Mouse (Mus musculus) kidney, adult 9 months (tissue): Measurements from ENCODE around the gene Zdhhc22.

ENCODE experiments used
- DNase-seq: peaks from one replicate; pipeline ENCODE4 v3.0.0; 2022

Gene Zdhhc22

GRCm38 (mm10) chr12:86960791-86961335 lies 29.4 kb downstream of the Zdhhc22 start:
- no peak for DNase-seq

DNA sequence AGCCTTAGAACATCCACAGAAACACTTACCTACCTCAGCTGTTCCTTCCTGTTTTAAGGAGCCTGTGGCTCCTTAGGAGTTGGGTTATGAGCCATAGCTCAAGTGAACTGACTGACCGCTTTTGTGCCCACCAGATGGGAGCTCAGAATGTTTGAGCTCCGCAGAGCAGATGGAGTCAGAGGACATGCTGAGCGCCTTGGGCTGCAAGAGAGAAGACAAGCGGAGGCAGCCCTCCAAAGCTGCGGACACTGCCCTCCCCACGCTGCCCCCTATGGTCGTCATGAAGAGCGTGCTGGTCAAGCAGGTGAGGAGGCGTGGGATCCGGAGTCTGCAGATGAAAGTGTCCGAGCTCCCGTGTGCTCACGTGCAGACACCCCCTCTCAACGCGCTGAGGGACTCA lies 30.1 kb downstream of the Zdhhc22 start:
- DNase-seq = no peak

DNA sequence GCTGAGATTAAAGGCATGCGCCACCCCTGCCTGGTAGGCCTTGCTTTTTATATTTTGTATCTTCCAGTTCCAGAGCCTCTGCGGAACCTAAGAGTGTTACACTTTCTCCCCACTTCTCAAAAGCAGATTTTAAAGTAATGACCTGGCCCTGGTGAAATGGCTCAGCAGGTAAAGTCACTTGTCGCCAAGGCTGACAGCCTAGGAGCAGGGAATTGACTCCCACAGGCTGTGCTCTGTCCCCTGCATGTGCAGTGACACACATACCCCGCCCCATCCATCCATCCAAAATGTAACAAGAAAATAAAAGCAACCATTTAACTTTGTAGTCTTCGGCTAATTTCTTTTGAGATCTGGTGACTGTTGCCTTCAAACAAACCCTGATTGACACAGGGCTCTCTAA lies 30.6 kb downstream of the Zdhhc22 start:
- DNase-seq = no peak

DNA sequence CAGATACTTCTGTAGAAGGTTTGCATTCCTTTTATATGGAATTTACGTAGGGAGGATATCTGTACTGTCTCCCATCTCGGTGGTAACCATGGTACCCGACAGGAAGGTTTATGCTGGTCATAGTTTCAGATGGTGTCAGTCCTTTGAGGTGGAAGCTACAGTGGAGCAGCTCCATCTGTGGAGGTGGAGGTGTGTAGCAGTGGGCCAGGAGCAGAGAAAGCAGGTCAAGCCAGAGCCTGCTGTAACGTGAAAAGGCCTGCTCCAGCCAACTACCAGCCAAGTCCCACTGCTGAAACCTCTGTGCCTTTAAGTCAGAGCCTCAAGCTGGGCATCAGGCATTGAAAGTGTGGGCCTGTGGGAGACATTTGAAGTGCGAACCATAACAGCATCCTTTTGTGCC lies 31.7 kb downstream of the Zdhhc22 start:
- DNase-seq = no peak

DNA sequence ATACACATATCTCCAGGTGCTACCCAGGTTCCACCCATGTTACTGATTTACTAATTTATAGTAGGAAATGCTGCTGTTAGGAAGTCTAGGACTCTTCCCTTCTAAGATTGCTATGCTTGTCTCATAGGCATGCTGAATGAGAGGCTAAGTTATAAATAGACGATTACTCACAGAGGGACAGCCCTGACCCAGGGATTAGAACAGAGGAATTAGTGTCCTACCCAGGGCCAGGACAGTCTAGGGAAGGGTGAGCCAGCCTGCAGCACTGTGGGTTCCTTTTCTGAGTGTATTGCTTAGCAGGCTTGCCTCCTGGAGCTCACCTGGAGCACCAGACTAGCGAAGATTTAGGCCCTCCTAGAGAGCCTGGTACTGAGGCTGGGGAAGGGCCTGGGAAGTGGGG lies 34.3 kb downstream of the Zdhhc22 start:
- no peak for DNase-seq

DNA sequence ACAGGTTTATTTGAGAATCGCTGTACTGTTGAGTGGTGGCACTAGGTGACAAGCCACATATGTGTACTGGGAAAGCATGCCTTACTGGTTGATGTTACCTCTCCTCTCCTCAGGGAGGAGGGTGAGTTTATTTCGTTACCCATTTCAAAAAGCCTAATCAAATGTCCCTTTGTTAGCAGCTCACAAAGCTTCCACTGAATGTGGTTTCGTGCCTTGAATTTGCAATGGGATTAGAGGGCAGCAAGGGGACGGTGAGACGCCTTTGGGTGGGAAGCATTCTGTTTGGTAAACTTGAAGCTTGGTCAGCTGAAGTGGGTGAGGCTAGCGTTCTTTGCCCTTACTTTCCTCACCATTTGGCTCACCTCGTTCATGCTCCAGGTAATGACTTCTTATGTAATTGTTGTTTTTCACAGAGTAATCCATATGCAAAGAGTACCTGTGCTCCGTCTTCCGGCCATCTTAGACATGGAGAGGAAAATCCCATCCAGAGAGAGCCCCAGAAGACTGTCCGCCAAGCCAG lies 37.8 kb downstream of the Zdhhc22 start:
- no peak for DNase-seq

DNA sequence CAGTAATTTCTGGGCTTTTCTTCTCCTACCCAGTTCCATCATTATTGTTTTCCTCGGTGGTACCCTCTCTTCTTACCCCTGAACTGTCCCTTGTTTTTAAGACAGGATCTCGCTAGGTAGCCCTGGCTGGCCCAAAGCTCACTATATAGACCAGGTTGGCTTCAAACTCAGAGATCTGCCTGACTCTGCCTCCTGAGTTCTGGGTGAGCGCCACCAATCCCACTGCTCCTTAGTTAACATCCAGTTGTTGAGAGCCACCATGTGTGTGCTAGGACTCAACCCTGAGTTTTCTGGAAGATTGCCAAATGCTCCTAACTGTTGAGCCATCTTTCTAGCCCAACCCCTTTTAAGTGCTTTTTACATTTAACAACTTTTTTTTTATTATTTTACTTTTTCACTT lies 39.3 kb downstream of the Zdhhc22 start:
- DNase-seq = no peak

DNA sequence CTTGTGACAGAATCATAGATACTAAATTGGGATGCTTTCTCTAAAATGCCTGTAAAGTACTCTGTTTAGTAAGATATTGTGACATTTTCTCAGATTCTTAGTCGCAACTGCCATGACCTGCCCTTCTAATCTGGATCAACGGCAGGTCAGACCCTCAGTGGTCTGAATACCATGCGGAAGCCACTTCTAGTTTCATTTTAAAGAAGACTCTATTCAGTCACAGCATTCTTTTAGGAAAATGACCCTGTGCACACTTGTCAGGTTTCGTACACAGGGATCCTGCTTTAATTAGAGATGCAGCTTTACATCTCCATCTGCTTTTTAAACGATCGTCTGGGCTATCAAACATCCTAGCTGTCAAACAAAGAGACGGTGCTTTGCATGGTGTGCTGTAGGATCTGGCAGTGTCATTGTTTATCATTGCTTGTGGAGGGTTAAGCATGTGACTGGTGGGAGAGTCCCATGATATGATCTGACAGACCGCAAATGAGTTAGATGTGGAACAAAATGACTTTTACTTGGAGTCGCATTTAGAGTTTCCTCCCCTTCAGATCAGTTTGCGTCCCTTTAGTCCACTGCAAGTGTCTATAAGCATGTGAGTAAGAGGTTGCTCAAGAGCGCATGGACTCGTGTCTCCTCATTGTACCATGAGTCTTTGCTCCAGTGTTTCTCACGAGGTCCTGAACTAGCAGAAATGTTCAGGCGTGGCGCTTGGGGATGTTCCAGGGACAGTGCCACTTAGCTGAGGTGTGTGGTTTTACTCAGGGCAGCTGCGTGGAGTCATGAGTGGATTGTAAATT lies 39.9 kb downstream of the Zdhhc22 start:
- DNase-seq = no peak

DNA sequence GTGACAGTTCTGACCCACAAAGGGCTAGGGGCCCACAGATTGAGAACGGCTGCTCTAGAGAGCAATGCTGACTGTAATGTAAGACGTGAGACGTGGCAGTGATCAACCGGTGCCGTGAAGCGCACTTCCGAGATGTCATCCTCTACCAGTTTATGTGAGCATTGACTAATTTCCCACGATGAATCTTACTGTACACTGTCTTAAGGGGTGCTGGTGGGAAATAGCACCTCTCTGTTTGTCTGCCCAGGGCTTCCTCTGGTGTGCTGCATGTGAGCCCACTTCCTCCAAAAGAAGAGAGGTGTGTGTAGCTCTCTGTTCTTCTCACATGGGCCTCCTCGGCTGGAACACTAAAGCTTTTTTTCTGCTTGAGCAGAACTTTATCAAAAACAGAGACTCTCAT lies 40.7 kb downstream of the Zdhhc22 start:
- no peak for DNase-seq

DNA sequence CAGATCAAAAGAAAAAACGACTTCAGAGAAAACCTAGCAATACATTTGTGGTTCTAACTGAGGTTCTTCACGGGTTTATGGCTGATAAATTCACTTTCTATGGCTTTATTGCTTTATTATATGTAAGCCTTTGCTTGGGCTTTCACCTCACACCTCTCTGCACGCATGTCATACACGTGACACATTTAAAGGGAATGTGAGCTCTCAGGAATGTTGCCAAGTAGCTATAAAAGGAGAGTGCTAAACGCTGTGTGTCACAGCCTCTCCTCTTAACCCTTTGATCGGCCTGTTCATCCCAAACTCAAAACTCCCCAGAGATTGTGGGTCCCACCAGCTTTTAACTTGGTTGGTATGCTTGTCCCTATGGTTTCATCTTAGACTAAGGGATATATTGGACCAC lies 41.6 kb downstream of the Zdhhc22 start:
- peak; percentile 75 for DNase-seq

DNA sequence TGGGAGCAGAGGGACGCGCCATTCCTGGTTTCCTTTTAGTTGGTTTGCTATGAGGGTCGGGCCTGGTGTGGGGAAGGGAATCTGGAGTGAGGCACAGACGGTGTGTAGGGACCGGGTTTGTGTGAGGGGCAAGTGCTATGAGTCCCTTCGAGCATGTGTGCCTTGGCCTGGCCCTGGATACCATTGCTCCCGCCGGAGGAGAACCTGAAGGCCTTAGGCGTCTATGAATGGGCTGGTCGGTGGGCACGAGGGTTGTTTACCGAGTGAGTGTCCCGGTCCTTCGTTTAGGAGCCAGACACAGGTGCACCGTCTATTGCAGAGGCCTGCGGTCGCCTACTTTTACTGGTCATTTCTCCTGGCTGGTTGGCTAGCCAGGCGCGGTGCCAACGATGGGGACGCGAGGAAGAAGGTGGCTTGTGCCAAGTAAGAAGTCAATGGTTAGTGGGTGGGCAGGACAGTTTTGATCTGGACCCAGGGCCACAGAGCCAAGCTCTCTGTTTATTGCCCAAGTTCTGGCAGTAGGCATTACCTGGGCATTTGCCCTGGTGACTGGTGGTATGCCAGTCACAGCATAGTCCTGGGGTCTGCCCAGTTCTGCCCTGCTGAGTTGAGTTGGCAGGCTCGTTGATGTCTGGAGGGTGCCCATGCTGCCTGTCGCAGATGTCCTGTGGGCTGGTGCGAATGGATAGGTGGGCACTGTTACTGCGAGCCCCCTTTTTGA lies 42.4 kb downstream of the Zdhhc22 start:
- peak; percentile 81 for DNase-seq

- DNase-seq = peak; percentile 99
Observed at GRCm38 (mm10) chr12:86946862-86947574, 43.2 kb downstream of the Zdhhc22 start, which contains the start of gene Cipc. Cipc (plus strand) TSS chr12:86947043.

DNA sequence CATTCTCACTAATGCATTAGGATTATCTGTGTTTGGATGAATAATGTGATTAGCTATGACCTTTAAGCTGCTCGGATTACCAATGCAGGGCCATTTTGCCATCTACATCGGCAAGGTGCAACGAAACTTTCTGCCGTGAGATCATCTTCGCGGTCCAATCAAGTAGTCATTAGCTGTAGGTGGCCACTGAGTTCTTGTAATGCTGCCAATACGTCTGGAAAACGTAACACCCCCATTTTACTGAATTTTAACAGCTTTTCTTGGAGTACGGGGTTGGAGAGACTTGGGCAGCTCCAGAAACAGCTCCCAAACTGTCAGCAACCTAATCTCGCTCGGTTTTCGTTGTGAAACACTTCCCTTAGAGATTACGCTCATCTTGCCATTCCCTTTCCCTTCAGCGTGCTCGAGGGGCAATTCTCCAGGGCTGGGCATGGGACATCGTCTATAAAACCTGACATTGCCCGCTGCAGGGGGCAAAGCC lies 43.9 kb downstream of the Zdhhc22 start:
- DNase-seq = no peak

- DNase-seq = peak; percentile 89
Observed at GRCm38 (mm10) chr12:86945126-86945525, 45.1 kb downstream of the Zdhhc22 start.

GRCm38 (mm10) chr12:86943421-86943820 lies 46.8 kb downstream of the Zdhhc22 start:
- DNase-seq = no peak

DNA sequence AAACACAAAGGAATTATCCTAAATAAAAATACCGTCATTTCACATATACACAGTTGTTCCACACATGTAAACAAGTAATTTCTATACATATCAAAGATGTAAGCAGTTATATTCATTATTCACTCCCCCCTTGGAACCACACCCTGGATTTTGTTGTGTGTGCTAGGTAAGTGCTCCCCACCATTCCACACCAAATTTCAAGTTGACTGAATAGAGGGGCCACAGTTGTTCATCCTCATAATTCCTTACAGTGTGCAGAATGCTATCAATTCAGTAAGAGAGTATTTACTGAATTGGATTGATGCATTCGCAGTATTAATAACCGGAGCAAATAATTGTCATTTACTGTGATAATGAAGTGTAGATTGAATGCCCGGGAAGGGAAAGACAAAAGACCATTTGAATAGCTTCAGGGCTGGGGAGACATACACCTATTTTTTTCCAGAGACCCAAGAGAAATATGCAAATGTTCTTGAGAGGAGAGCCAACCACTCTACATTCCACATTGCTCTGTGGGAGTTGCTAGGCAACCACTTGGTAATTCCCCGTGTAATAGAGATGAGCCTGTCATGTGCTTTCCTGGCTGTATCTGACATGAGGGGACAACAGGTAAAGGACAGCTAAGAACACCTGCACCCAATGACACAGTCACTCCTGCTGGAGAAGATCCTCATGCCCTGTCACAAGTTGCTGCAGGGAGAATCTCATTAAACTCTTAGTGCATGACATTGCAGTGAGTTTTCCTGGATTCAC lies 48.3 kb downstream of the Zdhhc22 start:
- no peak for DNase-seq

GRCm38 (mm10) chr12:86941173-86941572 lies 49.1 kb downstream of the Zdhhc22 start:
- DNase-seq = no peak

- no peak for DNase-seq
Observed at GRCm38 (mm10) chr12:86938571-86938970, 51.7 kb downstream of the Zdhhc22 start.

DNA sequence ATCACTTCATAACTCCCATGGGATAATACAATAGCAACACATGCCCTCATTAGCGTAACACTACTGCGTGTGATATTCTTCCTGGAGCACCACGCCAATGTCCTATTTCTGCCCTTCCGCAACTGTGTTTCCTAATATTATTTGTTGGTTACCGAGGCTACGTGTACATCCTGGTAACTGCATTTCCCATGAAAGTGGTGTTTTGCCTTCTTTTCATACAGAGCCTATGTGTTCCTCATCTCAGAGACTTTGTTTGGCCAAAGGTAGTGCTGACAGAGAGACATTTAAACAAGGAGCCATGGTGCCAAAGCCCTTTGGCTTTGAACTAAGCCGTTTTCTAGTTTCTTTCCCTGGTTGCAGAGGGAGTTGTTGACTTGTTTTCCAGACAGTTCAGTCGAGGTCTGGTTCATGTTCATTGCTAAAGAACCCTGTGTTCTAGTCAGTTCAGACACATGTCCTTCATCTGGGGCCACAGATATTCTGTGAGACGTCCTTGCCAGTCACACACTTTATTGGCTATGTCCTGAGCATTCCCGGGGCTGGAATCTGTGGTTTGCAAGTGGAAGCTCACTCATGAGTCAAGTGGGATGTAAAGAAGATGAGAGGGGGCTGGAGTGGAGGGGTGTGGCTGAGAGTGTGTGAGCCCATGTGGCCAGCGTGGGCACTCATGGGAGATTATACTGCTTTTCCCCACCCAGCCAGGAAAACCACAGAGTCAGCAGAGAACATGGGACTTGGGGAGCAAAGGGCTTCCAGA lies 53.5 kb downstream of the Zdhhc22 start:
- DNase-seq = peak; percentile 48

- DNase-seq = no peak
Observed at GRCm38 (mm10) chr12:86935692-86936282, 54.4 kb downstream of the Zdhhc22 start.

GRCm38 (mm10) chr12:86934748-86935147 lies 55.5 kb downstream of the Zdhhc22 start:
- no peak for DNase-seq
